Mouse (Mus musculus) megakaryocyte, embryonic 14.5 days (primary cell): ENCODE measurements around the gene Fcrl1. TPM values are rescaled to one million over a fixed set of nuclear protein-coding genes. Genes with fewer than 3 reads are reported as not detected.
"Not testable (repeated sequence)": the region's sequence is repeated elsewhere in the genome, so short reads cannot be mapped to it uniquely, and the experiment has no call there.

Experiments used
- H3K27me3 ChIP-seq: replicated peaks from 2 replicates; pipeline ENCODE3; 2012; ENCODE audit warnings: inconsistent platforms
- H3K36me3 ChIP-seq: replicated peaks from 2 replicates; pipeline ENCODE3; 2012; ENCODE audit warnings: low read length, inconsistent platforms, mixed read lengths
- H3K4me1 ChIP-seq: 2 replicates; pipeline ENCODE4 v1.6.1; 2012; ENCODE audit warnings: inconsistent platforms
- H3K4me3 ChIP-seq: replicated peaks from 2 replicates; pipeline ENCODE3; 2012; ENCODE audit warnings: moderate library complexity, mild to moderate bottlenecking, inconsistent platforms
- H3K9me3 ChIP-seq: 2 replicates; pipeline ENCODE4 v1.6.1; 2012; ENCODE audit warnings: inconsistent platforms
- FLI1 ChIP-seq: IDR thresholded peaks from 2 replicates; pipeline ENCODE4 v1.6.1; 2012; ENCODE audit warnings: low read length, inconsistent platforms, mixed read lengths
- GATA1 ChIP-seq: IDR thresholded peaks from 3 replicates; pipeline ENCODE4 v1.6.1; 2012; ENCODE audit warnings: mixed read lengths, low read length, inconsistent platforms, borderline replicate concordance
- polyA plus RNA-seq: library from polyadenylated mRNA; stranded (reverse); fragments of >175 nt; gene quantifications from 2 replicates; pipeline ENCODE4 v1.2.3, GENCODE M21; 2012; ENCODE audit warnings: low replicate concordance; ENCODE audit not compliant: insufficient read depth

Gene Fcrl1
- polyA plus RNA-seq, 1 experiment: not detected

GRCm38 (mm10) chr3:87377719-87378118, 1.5 kb downstream of the Fcrl1 start:
- H3K4me1 ChIP-seq: no peaks in the 10 kb centered on the region
- no peaks in the 10 kb centered on the region for H3K36me3 ChIP-seq
- H3K27me3 ChIP-seq: peaks cover 5% of the 10 kb centered on the region
- H3K4me3 ChIP-seq: no peak overlapping the region
- TF ChIP-seq FLI1 (no peak), GATA1 (no peak)
- H3K9me3 ChIP-seq: no peaks in the 10 kb centered on the region

DNA sequence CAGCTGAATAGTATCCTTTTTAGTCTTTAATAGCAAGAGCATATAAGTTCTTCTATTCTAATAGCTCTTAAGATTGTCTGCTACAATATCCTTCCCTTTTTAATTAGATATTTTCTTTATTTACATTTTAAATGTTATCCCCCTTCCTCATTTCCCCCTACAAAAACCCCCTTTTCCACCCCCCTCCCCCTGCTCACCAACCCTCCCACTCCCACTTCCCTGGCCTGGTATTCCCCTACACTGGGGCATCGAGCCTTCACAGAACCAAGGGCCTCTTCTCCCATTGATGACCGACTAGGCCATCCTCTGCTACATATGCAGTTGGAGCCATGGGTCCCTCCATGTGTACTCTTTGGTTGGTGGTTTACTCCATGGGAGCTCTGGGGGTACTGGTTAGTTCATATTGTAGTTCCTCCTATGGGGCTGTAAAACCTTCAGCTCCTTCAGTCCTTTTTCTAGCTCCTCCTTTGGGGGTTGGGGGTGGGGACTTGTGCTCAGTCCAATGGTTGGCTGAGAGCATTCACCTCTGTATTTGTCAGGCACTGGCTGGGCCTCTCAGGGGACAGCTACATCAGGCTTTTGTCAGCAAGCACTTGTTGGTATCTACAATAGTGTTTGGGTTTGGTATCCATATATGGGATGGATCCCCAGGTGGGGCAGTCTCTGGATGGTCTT, 3.6 kb downstream of the Fcrl1 start:
- H3K9me3 ChIP-seq, H3K36me3 ChIP-seq, H3K27me3 ChIP-seq, H3K4me3 ChIP-seq, H3K4me1 ChIP-seq: not testable (repeated sequence)

DNA sequence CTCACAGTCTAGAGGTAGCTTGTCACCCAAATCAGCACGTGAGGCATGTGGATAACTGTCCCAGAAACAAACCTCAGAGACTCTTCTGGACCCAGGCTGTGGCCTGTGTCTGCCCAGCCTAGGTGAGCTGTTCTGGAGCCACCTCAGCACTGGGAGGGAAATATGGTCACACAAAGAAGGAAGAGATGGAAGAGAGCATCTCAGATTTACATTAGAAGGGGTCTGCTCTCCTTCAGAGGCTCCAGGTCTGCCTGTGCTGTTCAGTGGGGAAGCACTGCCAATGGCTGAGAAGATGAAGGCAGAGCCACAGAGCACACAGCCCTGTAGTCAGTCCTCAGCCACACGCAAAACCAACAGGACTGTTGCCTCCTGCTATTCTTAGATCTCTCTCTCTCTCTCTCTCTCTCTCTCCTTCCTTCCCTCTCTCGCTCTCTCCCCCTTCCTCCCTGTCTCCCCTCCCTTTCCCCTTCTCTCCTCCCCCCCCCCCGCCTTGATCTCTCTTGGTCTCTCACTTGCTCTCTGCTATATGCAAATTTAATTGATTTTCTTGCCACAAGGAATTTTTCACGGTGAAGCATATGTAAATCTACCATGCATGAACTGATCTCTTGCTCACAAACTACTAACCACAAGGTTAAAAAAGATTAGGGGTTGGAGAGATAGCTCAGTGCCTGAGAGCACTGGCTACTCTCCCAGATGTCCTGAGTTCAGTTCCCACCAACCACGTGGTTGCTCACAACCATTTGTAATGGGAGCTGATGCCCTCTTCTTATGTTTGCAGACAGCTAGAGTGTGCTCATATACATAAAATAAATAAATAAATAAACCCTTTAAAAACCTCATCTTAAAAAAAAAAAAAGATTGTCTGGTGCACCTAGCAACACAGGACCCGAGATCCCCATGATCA, 5.9 kb downstream of the Fcrl1 start:
- TF ChIP-seq FLI1 (no peak), GATA1 (no peak)

DNA sequence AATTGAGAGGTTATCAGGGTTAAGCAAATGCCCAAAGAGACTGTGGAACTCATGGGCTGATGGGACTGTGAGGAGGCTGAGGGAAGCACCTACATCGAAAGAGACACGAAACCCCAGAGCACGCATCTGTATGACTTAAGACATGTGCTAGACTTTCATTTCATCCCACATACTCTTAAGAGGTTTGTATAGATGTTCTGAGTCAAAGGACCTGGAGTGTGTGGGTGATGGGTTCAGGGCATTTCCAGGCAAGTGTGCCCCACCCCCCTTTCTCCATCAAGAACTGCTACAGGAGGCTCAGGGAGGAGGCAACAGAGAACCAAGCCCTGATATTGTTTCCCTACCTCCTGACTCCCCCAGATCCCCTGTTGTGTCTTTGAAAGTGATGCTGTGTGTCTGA, 7.1 kb downstream of the Fcrl1 start:
- no peak for TF ChIP-seq GATA1
- TF ChIP-seq FLI1: no peak
- Histone ChIP-seq H3K36me3 (no peaks in the 10 kb centered on the region), H3K4me3 (no peak overlapping the region), H3K9me3 (no peaks in the 10 kb centered on the region), H3K27me3 (peaks cover 6% of the 10 kb centered on the region), H3K4me1 (no peaks in the 10 kb centered on the region)

More for the DNA sequence above, 5.9 kb downstream of the Fcrl1 start:
- peaks cover 6% of the 10 kb centered on the region for H3K27me3 ChIP-seq
- no peaks in the 10 kb centered on the region for H3K36me3 ChIP-seq
- H3K4me1 ChIP-seq: no peaks in the 10 kb centered on the region
- H3K9me3 ChIP-seq: no peaks in the 10 kb centered on the region
- no peak overlapping the region for H3K4me3 ChIP-seq

- no peaks in the 10 kb centered on the region for H3K4me1 ChIP-seq
- peaks cover 6% of the 10 kb centered on the region for H3K27me3 ChIP-seq
- no peaks in the 10 kb centered on the region for H3K36me3 ChIP-seq
- no peak overlapping the region for H3K4me3 ChIP-seq
- TF ChIP-seq FLI1 (no peak), GATA1 (no peak)
- H3K9me3 ChIP-seq: no peaks in the 10 kb centered on the region
Observed at GRCm38 (mm10) chr3:87385105-87385504, 8.9 kb downstream of the Fcrl1 start.

GRCm38 (mm10) chr3:87390935-87391334, 14.7 kb downstream of the Fcrl1 start:
- TF ChIP-seq GATA1: no peak
- no peaks in the 10 kb centered on the region for H3K4me1 ChIP-seq
- H3K4me3 ChIP-seq: no peak overlapping the region
- H3K36me3 ChIP-seq: no peaks in the 10 kb centered on the region
- H3K27me3 ChIP-seq: no peaks in the 10 kb centered on the region
- H3K9me3 ChIP-seq: no peaks in the 10 kb centered on the region

GRCm38 (mm10) chr3:87398809-87399208, 22.6 kb downstream of the Fcrl1 start:
- Histone ChIP-seq H3K4me1 (peaks cover 4% of the 10 kb centered on the region; the same call in 1 of the 2 replicates), H3K4me3 (no peak overlapping the region), H3K9me3 (no peaks in the 10 kb centered on the region), H3K36me3 (no peaks in the 10 kb centered on the region), H3K27me3 (peaks cover 4% of the 10 kb centered on the region)
- TF ChIP-seq GATA1 (no peak), FLI1 (no peak)

- no peak for TF ChIP-seq GATA1
- peaks cover 4% of the 10 kb centered on the region for H3K27me3 ChIP-seq
- H3K4me3 ChIP-seq: no peak overlapping the region
- peaks cover 4% of the 10 kb centered on the region; the same call in 1 of the 2 replicates for H3K4me1 ChIP-seq
- no peaks in the 10 kb centered on the region for H3K36me3 ChIP-seq
- no peaks in the 10 kb centered on the region for H3K9me3 ChIP-seq
Observed at GRCm38 (mm10) chr3:87399906-87400305, 23.7 kb downstream of the Fcrl1 start.

DNA sequence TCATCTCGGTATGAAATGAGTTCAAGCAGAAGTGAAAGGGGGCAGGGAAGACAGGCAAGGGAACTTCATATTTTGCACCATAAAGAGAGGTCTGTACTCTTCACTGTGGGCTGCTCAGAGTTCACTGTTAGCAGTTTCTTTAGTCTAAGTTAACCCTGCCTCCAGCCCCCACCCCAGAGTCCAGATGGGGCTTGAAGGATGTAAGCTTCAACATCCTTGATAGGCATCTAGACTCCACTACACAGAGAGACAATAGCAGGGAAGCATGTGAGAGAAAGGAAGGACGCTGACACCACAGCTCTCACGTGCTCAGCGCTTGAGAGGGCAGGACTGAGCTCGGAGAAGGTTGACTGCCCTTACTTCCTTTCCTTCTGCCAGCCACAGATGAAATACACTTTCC, 25.1 kb downstream of the Fcrl1 start:
- H3K27me3 ChIP-seq: peaks cover 4% of the 10 kb centered on the region
- H3K4me1 ChIP-seq: peaks cover 4% of the 10 kb centered on the region; the same call in 1 of the 2 replicates
- no peaks in the 10 kb centered on the region for H3K36me3 ChIP-seq
- no peaks in the 10 kb centered on the region for H3K9me3 ChIP-seq
- TF ChIP-seq FLI1 (no peak), GATA1 (no peak)
- H3K4me3 ChIP-seq: peak overlapping the region; percentile 78

- Histone ChIP-seq H3K36me3 (no peaks in the 10 kb centered on the region), H3K4me3 (peak overlapping the region; percentile 33), H3K27me3 (peaks cover 3% of the 10 kb centered on the region), H3K9me3 (no peaks in the 10 kb centered on the region), H3K4me1 (peaks cover 3% of the 10 kb centered on the region; the same call in 1 of the 2 replicates)
- TF ChIP-seq GATA1: no peak
- no peak for TF ChIP-seq FLI1
Observed at GRCm38 (mm10) chr3:87408171-87408570, 32.0 kb downstream of the Fcrl1 start.
